Mouse (Mus musculus) limb, embryonic 11.5 days (tissue): ENCODE measurements around the gene Pcyt2. TPM values are rescaled to one million over a fixed set of nuclear protein-coding genes. Genes with fewer than 3 reads are reported as not detected.

Experiments used
- ATAC-seq: fragments of 200-750 bp; cut with Nextera tagmentation; 2 replicates; pipeline ENCODE4 v1.8.0; 2017; ENCODE audit warnings: low read depth; ENCODE audit not compliant: insufficient number of reproducible peaks, low FRiP score, low TSS enrichment
- DNase-seq: peaks from one replicate; pipeline ENCODE4 v3.0.0-alpha.2; 2015; ENCODE audit warnings: low spot score
- H3K27ac ChIP-seq: fragments of 300-500 bp; sonication (generic); replicated peaks from 2 replicates; pipeline ENCODE4 v1.5.1; 2014; ENCODE audit warnings: low read depth, mild to moderate bottlenecking, low read length
- H3K27me3 ChIP-seq: fragments of 300-500 bp; sonication (generic); 2 replicates; pipeline ENCODE4 v1.6.1; 2014; ENCODE audit warnings: mild to moderate bottlenecking, low read length, mixed read lengths; ENCODE audit not compliant: control insufficient read depth, insufficient read depth
- H3K36me3 ChIP-seq: fragments of 300-500 bp; sonication (generic); 2 replicates; pipeline ENCODE4 v1.6.1; 2014; ENCODE audit warnings: mild to moderate bottlenecking, low read length, moderate library complexity, mixed read lengths; ENCODE audit not compliant: control insufficient read depth, insufficient read depth
- H3K4me1 ChIP-seq: fragments of 300-500 bp; sonication (generic); 2 replicates; pipeline ENCODE4 v1.6.1; 2014; ENCODE audit warnings: low read length, mixed read lengths; ENCODE audit not compliant: control insufficient read depth, insufficient read depth
- H3K4me2 ChIP-seq: fragments of 300-500 bp; sonication (generic); 2 replicates; pipeline ENCODE4 v1.6.1; 2014; ENCODE audit warnings: low read depth, mild to moderate bottlenecking, moderate library complexity; ENCODE audit not compliant: severe bottlenecking
- H3K4me3 ChIP-seq: fragments of 300-500 bp; sonication (generic); 2 replicates; pipeline ENCODE4 v1.5.1; 2014; ENCODE audit warnings: low read depth, low read length
- H3K9ac ChIP-seq: fragments of 300-500 bp; sonication (generic); 2 replicates; pipeline ENCODE4 v1.6.1; 2014; ENCODE audit warnings: mild to moderate bottlenecking, low read length
- H3K9me3 ChIP-seq: fragments of 300-500 bp; sonication (generic); 2 replicates; pipeline ENCODE4 v1.6.1; 2016; ENCODE audit warnings: low read length; ENCODE audit not compliant: control insufficient read depth
- WGBS: fragments of 180-500 bp; shearing (Covaris S2); extraction: QIAGEN DNeasy Blood & Tissue Kit; methylation state at CpG from one replicate; pipeline ENCODE4 v1.1.7; 2014; 5-methylcytosine and 5-hydroxymethylcytosine counted together
- polyA plus RNA-seq: library from polyadenylated mRNA; unstranded; fragments of >200 nt; fragmentation: Nextera tagmentation; extraction: Ambion mirVana; gene quantifications from 2 replicates; pipeline ENCODE4 v1.2.1, GENCODE M21; 2014

Gene Pcyt2
- polyA plus RNA-seq, 1 experiment from 2014 or later: 105 TPM

DNA sequence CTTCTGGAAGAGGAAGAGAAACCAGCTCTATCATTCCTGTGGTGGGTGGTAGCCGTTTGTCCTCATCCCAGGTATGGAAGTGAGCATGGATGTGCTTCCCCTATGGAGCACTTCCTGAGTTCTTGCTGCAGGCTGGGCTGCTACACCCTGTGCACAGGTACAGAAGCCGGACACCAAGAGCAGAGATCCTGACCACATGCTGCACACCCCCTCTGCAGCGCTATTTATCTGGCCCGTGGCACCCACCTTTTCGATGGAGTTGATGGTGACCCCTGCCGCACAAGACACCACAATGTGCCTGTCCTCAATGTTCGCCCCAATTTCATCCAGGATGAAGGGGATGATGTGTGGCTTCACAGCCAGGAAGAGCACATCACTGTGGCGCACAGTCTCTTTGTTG lies 24.1 kb upstream of the Pcyt2 start:
- Histone ChIP-seq H3K36me3 (no peaks in the 10 kb centered on the region), H3K9ac (peak overlapping the region; percentile 45; the same call in 1 of the 2 replicates), H3K27ac (no peak overlapping the region), H3K27me3 (no peaks in the 10 kb centered on the region), H3K9me3 (no peaks in the 10 kb centered on the region), H3K4me1 (peaks cover 18% of the 10 kb centered on the region), H3K4me2 (no peak overlapping the region), H3K4me3 (no peak overlapping the region)
- ATAC-seq (no peak), DNase-seq (no peak)
- WGBS: 79% methylated on average over 8 of the region's 8 CpGs

DNA sequence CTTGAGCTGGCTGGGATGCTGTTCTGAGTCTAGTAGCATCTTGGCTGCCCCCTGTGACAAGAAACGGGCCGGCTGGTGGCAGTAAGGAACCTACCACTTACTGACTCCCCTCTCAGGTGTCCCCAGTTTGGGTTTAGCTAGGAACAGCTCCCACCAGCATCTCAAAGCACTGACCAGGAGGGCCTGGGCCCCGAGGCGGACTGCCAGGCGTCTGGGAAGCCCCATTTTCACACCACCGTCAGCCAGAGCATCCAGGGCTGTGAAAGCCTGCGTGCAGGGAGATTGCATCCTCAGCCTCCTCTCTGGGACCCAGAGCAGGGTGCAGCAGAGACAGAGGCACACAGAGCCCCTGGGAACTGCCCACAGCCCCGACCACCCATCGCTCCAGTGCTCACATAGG lies 23.5 kb upstream of the Pcyt2 start:
- DNase-seq (no peak), ATAC-seq (no peak)
- Histone ChIP-seq H3K27me3 (no peaks in the 10 kb centered on the region), H3K4me2 (no peak overlapping the region), H3K9me3 (no peaks in the 10 kb centered on the region), H3K9ac (peak overlapping the region; percentile 45), H3K36me3 (no peaks in the 10 kb centered on the region), H3K4me1 (peaks cover 18% of the 10 kb centered on the region), H3K27ac (no peak overlapping the region), H3K4me3 (no peak overlapping the region)
- 49% methylated on average over 9 of the region's 9 CpGs for WGBS

DNA sequence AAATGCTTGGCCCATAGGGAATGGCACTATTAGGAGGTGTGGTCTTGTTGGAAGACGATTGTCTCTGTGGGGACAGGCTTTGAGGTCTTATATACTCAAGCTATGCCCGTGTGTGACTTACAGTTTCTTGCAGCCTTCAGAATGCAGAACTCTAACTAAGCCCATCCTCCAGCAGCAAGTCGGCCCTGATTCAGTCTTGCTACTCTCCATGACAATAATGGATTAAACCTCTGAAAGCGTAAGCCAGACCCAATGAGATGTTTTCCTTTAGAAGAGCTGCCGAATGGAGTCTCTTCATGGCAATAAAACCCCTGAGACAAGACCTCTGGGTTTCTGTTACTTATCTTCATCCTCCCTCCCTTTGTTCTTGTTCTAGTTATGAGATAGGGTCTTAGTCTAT lies 17.1 kb upstream of the Pcyt2 start:
- Histone ChIP-seq H3K9me3 (no peaks in the 10 kb centered on the region), H3K4me2 (no peak overlapping the region), H3K4me1 (peaks cover 12% of the 10 kb centered on the region), H3K9ac (no peak overlapping the region), H3K4me3 (no peak overlapping the region), H3K27me3 (no peaks in the 10 kb centered on the region), H3K27ac (no peak overlapping the region), H3K36me3 (no peaks in the 10 kb centered on the region)
- ATAC-seq (no peak), DNase-seq (no peak)
- WGBS: 85% methylated on average over 5 of the region's 5 CpGs

DNA sequence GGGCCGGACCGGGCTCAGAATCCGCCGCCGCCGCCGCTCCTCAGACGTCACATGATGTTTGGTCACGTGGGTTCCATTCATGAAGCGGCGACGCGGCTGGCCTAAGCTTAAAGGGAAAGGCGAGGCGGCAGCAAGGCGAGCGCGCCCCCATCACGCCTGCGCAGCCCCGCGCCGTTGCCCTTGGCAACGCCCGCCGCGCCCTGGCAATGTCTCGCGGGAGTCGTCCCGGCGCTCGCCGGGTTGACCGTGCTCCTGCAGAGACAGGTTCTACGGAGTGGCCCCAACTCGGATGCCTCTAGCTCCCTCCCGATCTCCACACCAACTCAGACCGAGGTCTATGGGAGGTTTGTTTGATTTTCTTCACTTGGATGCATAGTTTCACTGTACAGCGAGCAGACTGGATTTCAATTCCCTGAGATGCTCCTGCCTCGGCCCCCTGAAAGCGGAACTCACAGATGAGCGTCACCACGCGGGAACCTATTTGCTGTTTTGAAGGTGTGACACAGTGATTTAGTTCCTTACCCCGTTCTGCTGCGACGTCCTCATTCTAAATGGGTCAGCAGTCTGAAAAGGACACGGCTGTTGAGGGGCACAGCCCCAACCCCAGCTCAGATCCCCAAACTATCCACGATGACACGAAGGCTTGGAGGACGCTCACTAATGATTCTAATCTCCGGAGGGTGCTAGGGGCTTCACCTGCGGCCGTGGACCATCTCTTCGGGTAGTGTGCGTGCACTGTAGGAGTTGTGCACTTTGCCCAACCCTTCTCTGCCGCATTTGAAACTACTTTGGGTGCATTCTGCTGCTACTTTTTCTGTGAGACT lies 16.0 kb upstream of the Pcyt2 start, which contains the start of gene Mafg:
Mafg (minus strand) TSS at position 81 of the 824 bp plus-strand sequence.
- H3K36me3 ChIP-seq: peaks cover 2% of the 10 kb centered on the region; the same call in 1 of the 2 replicates
- peak within 1 kb of the TSS; percentile 95 for H3K4me2 ChIP-seq
- peak within 1 kb of the TSS; percentile 77 for H3K27ac ChIP-seq
- 11% methylated on average over 58 of the region's 58 CpGs for WGBS
- peak within 1 kb of the TSS; percentile 89 for H3K4me3 ChIP-seq
- H3K9ac ChIP-seq: peak within 1 kb of the TSS; percentile 81
- peaks cover 15% of the 10 kb centered on the region for H3K4me1 ChIP-seq
- DNase-seq (peak; percentile 95), ATAC-seq (peak; percentile 85)
- no peaks in the 10 kb centered on the region for H3K9me3 ChIP-seq
- H3K27me3 ChIP-seq: no peaks in the 10 kb centered on the region

DNA sequence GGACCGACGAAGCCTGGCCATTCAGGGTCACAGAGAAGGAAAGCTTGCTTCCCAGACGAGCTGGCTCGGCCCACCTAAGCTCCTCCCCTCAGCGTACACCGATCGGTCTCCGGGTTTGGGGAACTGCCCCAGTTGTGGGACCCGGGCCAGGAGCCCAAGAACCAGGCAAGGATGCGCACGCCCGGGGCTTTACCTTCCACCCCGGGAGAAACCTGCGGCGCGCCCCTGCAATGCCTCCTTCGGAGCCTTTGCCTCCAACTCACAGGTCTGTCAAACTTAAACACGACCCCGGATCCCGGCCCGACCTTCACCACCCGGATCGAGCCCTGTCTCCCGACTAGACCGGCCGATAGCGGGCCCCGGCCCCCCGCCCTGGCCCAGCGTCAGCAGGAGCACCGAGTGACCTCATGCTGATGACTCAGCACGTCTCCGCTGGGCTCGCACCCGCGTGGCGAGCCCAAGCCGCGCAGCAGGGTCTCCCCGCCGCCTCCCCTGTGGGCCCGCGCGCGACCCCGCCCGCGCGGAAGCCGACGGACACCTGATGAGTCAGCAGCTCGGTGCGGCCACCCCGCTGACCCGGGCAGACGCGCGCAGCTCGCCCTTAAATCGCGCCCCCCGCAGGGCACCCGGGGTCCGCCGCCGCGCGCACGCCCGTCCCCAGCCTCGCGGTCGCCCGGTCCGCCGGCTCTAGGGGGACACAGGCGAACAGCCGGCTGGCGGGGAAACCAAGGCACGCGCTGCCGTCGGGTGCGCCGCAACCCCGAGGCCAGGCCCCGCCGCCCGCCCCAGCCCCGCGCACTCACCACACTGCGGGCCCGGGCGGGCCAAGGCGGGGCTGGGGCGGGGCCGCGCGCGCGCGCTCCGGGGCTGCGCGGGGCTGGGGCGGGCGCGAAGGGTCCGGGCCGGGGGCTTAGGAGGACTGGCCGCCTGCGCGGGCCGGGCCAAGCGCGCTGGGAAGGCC lies 15.1 kb upstream of the Pcyt2 start:
- ATAC-seq: peak; percentile 74
- H3K4me1 ChIP-seq: peaks cover 15% of the 10 kb centered on the region
- WGBS: 1% methylated on average over 92 of the region's 116 CpGs

DNA sequence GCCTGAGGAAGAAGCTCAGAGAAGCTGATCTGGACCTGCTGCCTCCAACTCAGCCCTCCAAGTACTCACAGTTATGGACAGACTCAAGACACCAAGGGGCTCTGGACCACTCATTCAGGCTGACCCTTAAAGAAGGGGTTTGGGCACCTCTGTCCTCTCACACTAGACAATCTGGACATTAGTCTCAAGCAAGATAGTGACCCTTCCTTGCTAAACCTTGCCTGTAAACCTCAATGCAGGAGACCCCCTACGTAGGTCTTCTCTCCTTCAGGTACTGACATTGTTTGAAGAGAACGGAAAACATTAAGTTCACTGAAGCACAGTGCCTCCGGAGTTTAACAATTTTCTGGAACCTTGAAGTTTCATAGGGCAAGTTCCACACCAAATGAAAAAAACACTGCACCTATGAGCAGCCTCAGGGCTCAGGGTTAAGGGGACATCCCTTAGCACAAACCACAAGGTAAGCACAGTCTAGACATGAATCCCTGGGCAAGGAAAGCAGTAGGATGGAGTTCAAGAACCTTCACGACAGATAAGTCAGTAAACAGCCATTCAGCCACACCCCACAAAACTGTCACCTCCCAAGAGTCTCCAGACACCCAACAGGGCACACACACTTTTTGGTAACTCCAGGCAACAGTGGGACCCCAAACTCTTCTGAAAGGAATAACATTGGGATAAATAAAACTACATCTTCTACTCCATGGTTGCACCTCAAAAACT lies 14.2 kb upstream of the Pcyt2 start:
- Histone ChIP-seq H3K27me3 (no peaks in the 10 kb centered on the region), H3K9me3 (no peaks in the 10 kb centered on the region), H3K9ac (peak overlapping the region; percentile 81), H3K4me3 (peak overlapping the region; percentile 89), H3K4me2 (peak overlapping the region; percentile 95), H3K4me1 (peaks cover 15% of the 10 kb centered on the region), H3K27ac (peak overlapping the region; percentile 77; the same call in 1 of the 2 replicates), H3K36me3 (peaks cover 2% of the 10 kb centered on the region; the same call in 1 of the 2 replicates)
- WGBS: 62% methylated on average over 4 of the region's 4 CpGs
- DNase-seq: no peak
- no peak for ATAC-seq

More for the DNA sequence above, 15.1 kb upstream of the Pcyt2 start:
- peak; percentile 67 for DNase-seq
- Histone ChIP-seq H3K9ac (peak overlapping the region; percentile 81), H3K27me3 (no peaks in the 10 kb centered on the region), H3K9me3 (no peaks in the 10 kb centered on the region), H3K36me3 (peaks cover 2% of the 10 kb centered on the region; the same call in 1 of the 2 replicates), H3K4me3 (peak overlapping the region; percentile 89), H3K4me2 (peak overlapping the region; percentile 95), H3K27ac (peak overlapping the region; percentile 77)

DNA sequence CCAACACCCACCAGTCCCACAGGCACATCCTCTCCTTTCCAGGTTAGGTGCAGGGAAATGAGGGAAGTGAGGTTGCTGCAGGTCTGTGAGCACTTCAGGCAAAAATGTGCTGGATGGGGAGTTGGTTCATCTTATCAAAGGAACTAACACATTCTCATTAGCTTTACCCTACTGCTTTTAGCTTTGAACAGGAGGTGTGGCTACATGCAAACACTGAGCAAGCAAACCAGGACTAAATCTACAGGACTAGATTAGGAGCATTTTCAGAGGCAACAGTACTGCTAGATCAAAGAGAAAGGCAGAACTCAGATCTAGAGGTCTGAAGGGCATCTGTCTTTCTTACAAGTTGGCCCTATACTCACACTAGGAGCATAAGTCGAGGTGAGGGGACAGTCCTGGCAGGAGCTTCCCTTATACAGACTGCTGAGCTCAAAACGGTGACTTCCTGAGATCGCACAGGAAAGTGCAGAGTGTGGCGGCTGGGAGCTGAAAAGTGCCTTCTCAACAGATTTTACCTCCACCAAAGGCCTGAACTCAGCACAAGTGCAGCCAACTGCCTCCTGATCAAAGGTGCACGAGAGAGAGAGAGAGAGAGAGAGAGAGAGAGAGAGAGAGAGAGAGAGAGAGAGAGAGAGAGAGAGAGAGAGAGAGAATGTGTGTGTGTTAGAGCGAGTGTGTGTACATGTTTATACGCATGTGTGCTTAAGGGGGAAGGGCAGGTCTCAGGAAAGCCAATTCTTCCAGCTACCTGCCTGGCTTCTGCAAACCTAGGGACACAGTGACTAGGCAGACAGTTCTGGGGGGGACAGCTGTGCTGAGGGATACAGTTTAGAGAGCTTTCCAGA lies 13.4 kb upstream of the Pcyt2 start:
- Histone ChIP-seq H3K9ac (peak overlapping the region; percentile 8; the same call in 1 of the 2 replicates), H3K4me2 (no peak overlapping the region), H3K9me3 (no peaks in the 10 kb centered on the region), H3K4me3 (no peak overlapping the region), H3K4me1 (peaks cover 15% of the 10 kb centered on the region), H3K36me3 (peaks cover 2% of the 10 kb centered on the region; the same call in 1 of the 2 replicates), H3K27ac (no peak overlapping the region), H3K27me3 (no peaks in the 10 kb centered on the region)
- 43% methylated on average over 7 of the region's 7 CpGs for WGBS
- no peak for DNase-seq
- no peak for ATAC-seq
